Mouse (Mus musculus): Measurements from ENCODE around the gene Sox13. TPM values are rescaled to one million over a fixed set of nuclear protein-coding genes. Genes with fewer than 3 reads are reported as not detected.

The Sox13 gene
- total and polyA plus RNA-seq, 3 experiments: 0.11 to 0.38 (median 0.27) TPM

DNA sequence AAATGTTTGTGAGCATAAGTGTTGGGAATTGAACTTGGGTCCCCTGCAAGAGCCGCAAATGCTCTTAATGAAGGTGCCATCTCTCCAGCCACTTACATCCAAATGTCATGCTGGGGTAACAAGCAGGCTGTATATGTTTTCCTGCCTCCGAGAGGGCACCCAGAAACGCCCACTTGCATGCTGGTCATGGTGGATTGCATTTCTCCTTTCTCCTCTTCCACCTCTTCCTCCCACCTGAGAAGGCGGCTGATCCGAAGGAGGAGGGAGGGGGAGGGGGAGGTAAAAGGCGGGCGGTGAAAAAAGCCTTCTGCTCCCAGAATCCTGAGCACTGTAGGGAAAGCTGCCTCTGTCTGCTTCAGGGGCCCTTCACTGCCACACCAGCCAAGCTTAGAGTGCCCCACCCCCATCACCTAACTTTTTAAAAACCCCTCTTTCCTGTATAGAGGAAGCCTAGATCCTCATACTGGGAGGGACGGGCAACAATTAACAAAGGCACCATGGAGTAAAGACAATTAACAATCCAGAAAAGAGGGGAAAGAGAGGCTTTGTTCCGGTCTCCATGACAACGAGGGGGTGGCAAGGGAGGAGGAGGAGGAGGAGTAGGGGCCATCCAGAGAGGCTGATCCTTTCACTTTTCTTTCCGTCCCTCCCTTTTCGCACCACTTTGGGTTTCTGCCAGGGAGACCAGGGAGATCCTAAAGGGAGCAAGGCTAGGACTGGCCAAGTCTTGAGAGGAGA lies 10.0 kb upstream of the Sox13 start:
- TF ChIP-seq POLR2AphosphoS5 (IDR thresholded peaks at IDR 0.05; ENCODE audit: insufficient replicate concordance, low read depth, low read length) (no peak), GATA1 (IDR thresholded peaks at IDR 0.05; ENCODE audit: borderline replicate concordance, low read length) (no peak), GATA2 (IDR thresholded peaks at IDR 0.05; ENCODE audit: borderline replicate concordance, low read depth, low read length) (no peak), CTCF (IDR thresholded peaks at IDR 0.05; ENCODE audit: low read depth, low read length) (no peak), TAL1 (conservative IDR thresholded peaks at IDR 0.05; ENCODE audit: low read depth, low read length) (no peak)
- Histone ChIP-seq H3K9me3 (replicated peaks) (peaks cover 11% of the 10 kb centered on the region), H3K36me3 (replicated peaks) (no peaks in the 10 kb centered on the region), H3K27me3 (ENCODE audit: insufficient read depth, low read length) (peaks cover 11% of the 10 kb centered on the region; the same call in 1 of the 2 replicates), H3K4me1 (ENCODE audit: insufficient read depth, low read depth, low read length) (no peaks in the 10 kb centered on the region), H3K4me3 (ENCODE audit: low read depth, low read length) (no peak overlapping the region)
- ATAC-seq (ENCODE audit: extremely low read depth, insufficient number of reproducible peaks, low FRiP score, poor library complexity, severe bottlenecking): no peak
- no peak for DNase-seq (ENCODE audit: low spot score)

- ATAC-seq (ENCODE audit: extremely low read depth, insufficient number of reproducible peaks, low FRiP score, poor library complexity, severe bottlenecking) (no peak), DNase-seq (ENCODE audit: low spot score) (no peak)
- TF ChIP-seq GATA2 (IDR thresholded peaks at IDR 0.05; ENCODE audit: borderline replicate concordance, low read depth, low read length) (no peak), TAL1 (conservative IDR thresholded peaks at IDR 0.05; ENCODE audit: low read depth, low read length) (no peak), POLR2AphosphoS5 (IDR thresholded peaks at IDR 0.05; ENCODE audit: insufficient replicate concordance, low read depth, low read length) (no peak), GATA1 (IDR thresholded peaks at IDR 0.05; ENCODE audit: borderline replicate concordance, low read length) (no peak), CTCF (IDR thresholded peaks at IDR 0.05; ENCODE audit: low read depth, low read length) (no peak)
- H3K9me3 ChIP-seq (replicated peaks): peaks cover 11% of the 10 kb centered on the region
- H3K36me3 ChIP-seq (replicated peaks): no peaks in the 10 kb centered on the region
- no peaks in the 10 kb centered on the region for H3K4me1 ChIP-seq (ENCODE audit: insufficient read depth, low read depth, low read length)
- peaks cover 8% of the 10 kb centered on the region; the same call in 1 of the 2 replicates for H3K27me3 ChIP-seq (ENCODE audit: insufficient read depth, low read length)
- no peak overlapping the region for H3K4me3 ChIP-seq (ENCODE audit: low read depth, low read length)
These were observed 8.4 kb upstream of the Sox13 start for GRCm38 (mm10) chr1:133432566-133432965.

- no peaks in the 10 kb centered on the region for H3K36me3 ChIP-seq (replicated peaks)
- peaks cover 4% of the 10 kb centered on the region; the same call in 1 of the 2 replicates for H3K27me3 ChIP-seq (ENCODE audit: insufficient read depth, low read length)
- no peaks in the 10 kb centered on the region for H3K4me1 ChIP-seq (ENCODE audit: insufficient read depth, low read depth, low read length)
- DNase-seq (ENCODE audit: low spot score) (no peak), ATAC-seq (ENCODE audit: extremely low read depth, insufficient number of reproducible peaks, low FRiP score, poor library complexity, severe bottlenecking) (no peak)
- peaks cover 11% of the 10 kb centered on the region for H3K9me3 ChIP-seq (replicated peaks)
- no peak overlapping the region for H3K4me3 ChIP-seq (ENCODE audit: low read depth, low read length)
- no peak for TF ChIP-seq GATA1 (IDR thresholded peaks at IDR 0.05; ENCODE audit: borderline replicate concordance, low read length)
- TF ChIP-seq POLR2AphosphoS5 (IDR thresholded peaks at IDR 0.05; ENCODE audit: insufficient replicate concordance, low read depth, low read length): no peak
- no peak for TF ChIP-seq GATA2 (IDR thresholded peaks at IDR 0.05; ENCODE audit: borderline replicate concordance, low read depth, low read length)
- no peak for TF ChIP-seq TAL1 (conservative IDR thresholded peaks at IDR 0.05; ENCODE audit: low read depth, low read length)
- no peak for TF ChIP-seq CTCF (IDR thresholded peaks at IDR 0.05; ENCODE audit: low read depth, low read length)
These were observed 7.0 kb upstream of the Sox13 start for GRCm38 (mm10) chr1:133431133-133431532.

DNA sequence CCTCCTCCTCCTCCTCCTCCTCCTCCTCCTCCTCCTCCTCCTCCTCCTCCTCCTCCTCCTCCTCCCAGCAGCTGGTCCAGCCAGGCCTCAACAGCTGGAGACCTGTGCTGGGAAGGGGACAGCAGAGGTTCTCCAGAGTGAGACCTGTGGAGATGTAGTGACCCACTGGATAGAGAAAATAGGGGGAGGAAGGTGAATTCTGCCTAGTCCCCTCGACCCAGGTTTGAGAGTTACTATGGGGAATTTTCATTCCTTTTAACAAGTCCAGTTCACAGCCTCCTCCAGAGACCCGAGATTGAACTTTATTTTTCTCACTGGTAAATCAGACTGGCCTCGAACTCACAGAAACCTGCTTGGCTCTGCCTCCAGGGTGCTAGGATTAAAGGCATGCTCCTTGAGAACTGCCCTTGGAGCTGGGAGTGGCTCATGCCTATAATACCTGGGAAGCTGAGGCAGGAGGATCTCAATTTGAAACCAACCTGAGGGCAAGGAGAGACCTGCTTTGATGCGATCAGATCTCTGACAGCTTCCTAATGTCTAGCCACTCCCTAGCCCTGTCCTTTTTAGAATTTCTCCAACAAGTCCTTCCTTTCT lies 467 bp upstream of the Sox13 start:
- H3K4me3 ChIP-seq (ENCODE audit: low read depth, low read length): no peak overlapping the region
- peaks cover 6% of the 10 kb centered on the region for H3K27me3 ChIP-seq (ENCODE audit: insufficient read depth, low read length)
- no peak for TF ChIP-seq CTCF (IDR thresholded peaks at IDR 0.05; ENCODE audit: low read depth, low read length)
- no peak for TF ChIP-seq GATA1 (IDR thresholded peaks at IDR 0.05; ENCODE audit: borderline replicate concordance, low read length)
- TF ChIP-seq TAL1 (conservative IDR thresholded peaks at IDR 0.05; ENCODE audit: low read depth, low read length): no peak
- TF ChIP-seq GATA2 (IDR thresholded peaks at IDR 0.05; ENCODE audit: borderline replicate concordance, low read depth, low read length): no peak
- no peak for TF ChIP-seq POLR2AphosphoS5 (IDR thresholded peaks at IDR 0.05; ENCODE audit: insufficient replicate concordance, low read depth, low read length)
- peaks cover 20% of the 10 kb centered on the region for H3K9me3 ChIP-seq (replicated peaks)
- no peaks in the 10 kb centered on the region for H3K36me3 ChIP-seq (replicated peaks)
- DNase-seq (ENCODE audit: low spot score): no peak
- no peaks in the 10 kb centered on the region for H3K4me1 ChIP-seq (ENCODE audit: insufficient read depth, low read depth, low read length)
- ATAC-seq (ENCODE audit: extremely low read depth, insufficient number of reproducible peaks, low FRiP score, poor library complexity, severe bottlenecking): no peak

GRCm38 (mm10) chr1:133423166-133423542 lies 1.0 kb downstream of the Sox13 start:
- H3K9me3 ChIP-seq (replicated peaks): peaks cover 15% of the 10 kb centered on the region
- DNase-seq (ENCODE audit: low spot score) (no peak), ATAC-seq (ENCODE audit: extremely low read depth, insufficient number of reproducible peaks, low FRiP score, poor library complexity, severe bottlenecking) (no peak)
- H3K27me3 ChIP-seq (ENCODE audit: insufficient read depth, low read length): peaks cover 6% of the 10 kb centered on the region
- TF ChIP-seq CTCF (IDR thresholded peaks at IDR 0.05; ENCODE audit: low read depth, low read length) (no peak), POLR2AphosphoS5 (IDR thresholded peaks at IDR 0.05; ENCODE audit: insufficient replicate concordance, low read depth, low read length) (no peak)
- no peak overlapping the region for H3K4me3 ChIP-seq (ENCODE audit: low read depth, low read length)
- no peaks in the 10 kb centered on the region for H3K4me1 ChIP-seq (ENCODE audit: insufficient read depth, low read depth, low read length)
- H3K36me3 ChIP-seq (replicated peaks): no peaks in the 10 kb centered on the region

DNA sequence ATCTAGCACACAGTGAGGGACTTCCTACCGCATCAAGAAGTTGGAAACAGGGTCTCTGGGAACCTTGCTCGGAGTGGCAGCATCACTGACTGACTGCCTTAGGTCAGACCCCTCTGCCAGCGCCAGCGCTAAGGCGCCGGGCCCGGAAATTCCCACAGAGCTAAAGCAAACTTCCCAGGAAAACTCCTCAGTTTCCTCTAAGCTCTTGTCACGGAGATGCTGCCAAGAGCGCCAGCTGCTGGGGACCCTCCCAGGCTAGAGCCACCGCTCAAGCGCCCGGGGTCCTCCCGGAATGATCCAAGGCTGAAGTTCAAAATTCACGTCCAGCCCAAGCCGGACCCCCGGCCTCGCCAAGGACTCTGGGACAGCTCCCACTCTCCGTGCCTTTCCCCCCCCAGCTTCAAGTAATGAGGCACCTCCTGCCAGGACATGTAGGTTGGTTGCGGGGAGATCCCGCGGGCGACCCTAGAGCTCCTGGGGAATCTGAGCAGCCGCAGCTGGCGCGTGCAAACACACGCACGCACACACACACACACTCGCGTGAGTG lies 1.5 kb downstream of the Sox13 start:
- ATAC-seq (ENCODE audit: extremely low read depth, insufficient number of reproducible peaks, low FRiP score, poor library complexity, severe bottlenecking) (no peak), DNase-seq (ENCODE audit: low spot score) (no peak)
- peaks cover 15% of the 10 kb centered on the region for H3K9me3 ChIP-seq (replicated peaks)
- H3K4me1 ChIP-seq (ENCODE audit: insufficient read depth, low read depth, low read length): no peaks in the 10 kb centered on the region
- H3K36me3 ChIP-seq (replicated peaks): no peaks in the 10 kb centered on the region
- no peak overlapping the region for H3K4me3 ChIP-seq (ENCODE audit: low read depth, low read length)
- H3K27me3 ChIP-seq (ENCODE audit: insufficient read depth, low read length): peaks cover 6% of the 10 kb centered on the region
- TF ChIP-seq GATA2 (IDR thresholded peaks at IDR 0.05; ENCODE audit: borderline replicate concordance, low read depth, low read length) (no peak), GATA1 (IDR thresholded peaks at IDR 0.05; ENCODE audit: borderline replicate concordance, low read length) (no peak), POLR2AphosphoS5 (IDR thresholded peaks at IDR 0.05; ENCODE audit: insufficient replicate concordance, low read depth, low read length) (no peak), CTCF (IDR thresholded peaks at IDR 0.05; ENCODE audit: low read depth, low read length) (no peak), TAL1 (conservative IDR thresholded peaks at IDR 0.05; ENCODE audit: low read depth, low read length) (no peak)

All from G1E (cell line).